Mouse (Mus musculus) thymus, postnatal 4 days (tissue): ENCODE data around the gene Robo3.

ENCODE experiments used
- DNase-seq: peaks from one replicate; pipeline ENCODE4 v3.0.0; 2021

The Robo3 gene

DNA sequence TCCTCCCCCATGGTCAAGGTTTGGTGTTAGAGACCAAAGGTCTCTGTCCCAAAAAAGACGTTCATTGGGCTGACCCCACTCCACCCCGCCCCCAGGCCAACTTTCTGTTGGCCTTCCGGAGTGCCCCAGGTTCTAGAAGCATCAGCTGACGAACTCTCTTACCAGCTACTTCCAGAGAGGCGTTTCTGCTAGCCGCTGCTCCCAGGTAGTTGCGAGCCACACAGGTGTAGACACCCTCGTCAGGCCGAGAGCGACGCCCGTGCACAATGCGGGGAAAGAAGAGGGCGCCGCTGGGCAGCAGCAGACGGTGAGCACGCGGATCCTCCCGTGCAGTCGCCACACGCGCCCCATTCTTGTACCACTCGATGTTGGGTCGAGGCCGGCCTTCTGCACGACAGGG lies 3.7 kb downstream of the Robo3 start:
- no peak for DNase-seq

DNA sequence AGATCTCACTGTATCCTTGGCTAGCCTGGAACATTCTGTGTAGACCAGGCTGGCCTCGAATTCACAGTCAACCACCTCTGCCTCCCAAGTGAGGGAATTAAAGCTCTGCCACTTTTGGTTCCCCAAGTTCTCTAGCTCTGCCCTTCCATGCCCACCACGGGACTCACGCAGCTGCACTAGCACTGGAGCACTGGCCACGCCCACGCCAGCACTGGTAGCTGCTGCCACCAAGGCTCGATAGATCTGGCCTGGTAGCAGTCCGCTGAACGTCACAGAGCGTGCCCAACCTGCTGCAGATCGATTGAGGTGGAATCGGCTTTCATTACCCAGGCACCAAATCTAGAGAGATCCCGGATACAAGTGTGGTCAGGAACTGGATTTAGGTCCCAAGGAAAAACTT lies 11.8 kb downstream of the Robo3 start:
- peak; percentile 76 for DNase-seq

DNA sequence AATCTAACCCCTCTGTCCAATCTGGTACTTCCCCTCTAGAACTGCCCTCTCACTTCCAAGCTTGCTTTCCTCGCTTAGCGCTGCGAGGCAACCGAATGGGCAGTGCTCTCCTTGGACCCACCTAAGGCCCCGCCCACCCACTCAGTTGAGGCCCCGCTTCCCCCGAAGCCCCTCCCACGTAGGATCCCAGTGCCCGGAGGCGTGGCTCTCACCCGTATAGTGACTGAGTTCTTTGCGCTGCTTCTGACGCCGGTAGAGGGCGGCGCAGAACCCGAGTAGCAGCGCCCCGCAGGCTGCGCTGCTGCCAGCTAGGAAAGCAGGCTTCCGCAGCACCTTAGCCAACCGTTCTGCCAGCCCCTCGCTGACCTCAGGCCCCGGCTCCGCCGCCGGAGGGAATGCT lies 12.4 kb downstream of the Robo3 start:
- peak; percentile 89 for DNase-seq

DNA sequence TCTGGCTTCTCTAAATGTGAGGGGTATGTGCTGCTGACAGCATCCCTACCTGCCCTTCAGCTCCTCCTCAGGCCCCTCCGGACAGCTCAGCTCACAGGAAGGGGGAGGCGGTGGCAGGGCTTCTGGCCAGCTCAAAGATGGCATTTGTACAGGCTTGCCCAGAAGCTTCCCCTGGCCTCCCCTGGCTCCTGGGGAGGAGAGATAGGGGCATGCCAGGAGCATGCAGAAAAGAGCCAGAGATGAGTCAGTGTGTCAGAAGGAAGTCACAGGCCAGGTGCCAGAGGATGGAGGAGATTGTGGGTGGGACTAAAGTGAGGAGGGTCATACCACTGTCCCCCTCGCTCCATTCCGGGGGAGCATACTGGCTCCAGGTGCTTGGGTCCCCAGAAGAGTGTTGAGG lies 14.3 kb downstream of the Robo3 start:
- no peak for DNase-seq

DNA sequence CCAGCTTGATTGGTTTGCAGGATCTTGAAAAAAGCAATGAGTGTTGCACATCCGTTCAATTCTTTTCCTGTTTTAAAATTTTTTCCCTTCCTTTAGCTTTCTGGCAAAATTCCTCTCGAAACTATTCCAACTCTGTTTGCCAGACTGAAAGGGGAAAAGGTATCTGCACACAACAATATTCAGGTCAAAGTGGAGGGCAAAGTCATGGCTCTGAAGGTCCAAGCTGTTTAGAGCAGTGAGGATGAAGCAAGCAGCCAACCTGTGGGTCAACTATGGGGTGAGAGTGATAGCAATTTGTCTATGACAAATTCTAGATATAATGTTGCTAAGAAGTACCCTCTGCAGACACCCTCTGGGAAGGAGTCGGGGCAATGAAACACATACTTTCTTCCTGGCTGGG lies 18.4 kb downstream of the Robo3 start:
- no peak for DNase-seq

DNA sequence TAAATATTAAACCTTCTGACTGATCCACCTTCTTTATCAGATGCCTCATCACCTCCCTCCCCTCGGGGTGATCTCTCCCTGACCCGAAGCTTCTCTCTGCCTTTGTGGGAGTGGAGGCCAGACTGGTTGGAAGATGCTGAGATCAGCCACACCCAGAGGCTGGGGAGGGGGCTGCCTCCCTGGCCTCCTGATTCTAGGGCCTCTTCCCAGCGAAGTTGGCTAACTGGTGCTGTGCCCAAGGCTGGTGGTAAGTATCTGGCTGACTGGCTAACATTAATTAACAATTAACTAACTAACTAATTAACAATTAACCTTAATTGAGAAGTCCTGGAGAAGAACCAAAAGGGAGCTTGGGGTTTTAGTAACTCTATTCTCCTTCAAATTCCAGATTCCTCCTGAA lies 20.1 kb downstream of the Robo3 start:
- no peak for DNase-seq

DNA sequence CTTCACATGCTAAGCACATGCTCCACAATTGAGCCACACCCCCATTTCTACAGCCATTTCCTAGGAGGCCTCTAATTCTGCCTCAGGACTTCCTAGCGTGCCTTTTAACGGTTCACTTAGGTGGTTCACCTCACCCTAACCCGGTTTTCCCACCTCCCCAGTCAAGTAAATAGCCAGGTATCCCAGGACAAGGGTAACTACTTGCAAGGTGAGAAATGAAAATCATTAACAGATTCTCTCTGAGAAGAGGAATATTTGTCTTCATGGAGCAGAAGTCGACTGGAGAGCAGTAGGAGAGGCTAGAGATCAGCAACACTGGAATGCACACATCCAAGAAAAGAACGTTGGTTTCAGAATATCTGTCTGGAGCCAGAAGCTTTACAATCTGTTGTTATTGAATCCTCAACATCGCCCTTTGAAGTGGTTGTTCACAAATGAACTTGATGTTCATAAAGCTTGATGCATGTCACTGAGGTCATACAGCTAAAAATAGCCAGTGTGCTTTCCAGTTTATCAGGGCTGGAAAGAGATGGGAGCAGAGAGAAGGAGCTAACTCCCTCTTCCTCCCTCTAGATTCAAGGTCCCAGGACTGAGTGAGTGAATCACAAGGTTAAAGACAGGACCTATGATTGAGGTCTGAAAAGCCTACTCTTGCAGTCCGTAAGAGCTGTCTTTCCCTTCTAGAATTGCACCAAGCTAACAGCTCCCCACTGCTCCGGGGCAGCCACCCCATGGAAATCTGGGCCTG lies 23.2 kb downstream of the Robo3 start:
- DNase-seq: no peak

DNA sequence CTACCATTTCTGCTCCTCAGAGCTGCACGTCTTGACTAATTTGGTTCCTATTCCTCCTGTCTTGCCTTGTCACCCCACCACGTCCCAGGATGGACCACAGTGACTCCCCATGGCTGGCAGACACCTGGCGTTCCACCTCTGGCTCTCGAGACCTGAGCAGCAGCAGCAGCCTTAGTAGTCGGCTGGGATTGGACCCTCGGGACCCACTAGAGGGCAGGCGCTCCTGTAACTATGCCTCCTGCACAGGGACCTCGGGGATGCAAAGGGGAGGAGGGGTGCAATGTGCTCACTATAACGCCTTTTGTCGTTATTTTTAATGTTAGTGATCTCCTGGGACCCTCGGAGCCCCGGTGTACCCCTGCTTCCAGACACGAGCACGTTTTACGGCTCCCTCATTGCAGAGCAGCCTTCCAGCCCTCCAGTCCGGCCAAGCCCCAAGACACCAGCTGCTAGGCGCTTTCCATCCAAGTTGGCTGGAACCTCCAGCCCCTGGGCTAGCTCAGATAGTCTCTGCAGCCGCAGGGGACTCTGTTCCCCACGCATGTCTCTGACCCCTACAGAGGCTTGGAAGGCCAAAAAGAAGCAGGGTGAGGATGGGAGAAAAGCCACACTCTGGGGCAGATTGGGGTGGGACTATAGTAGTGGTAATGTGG lies 25.1 kb downstream of the Robo3 start:
- DNase-seq: no peak

DNA sequence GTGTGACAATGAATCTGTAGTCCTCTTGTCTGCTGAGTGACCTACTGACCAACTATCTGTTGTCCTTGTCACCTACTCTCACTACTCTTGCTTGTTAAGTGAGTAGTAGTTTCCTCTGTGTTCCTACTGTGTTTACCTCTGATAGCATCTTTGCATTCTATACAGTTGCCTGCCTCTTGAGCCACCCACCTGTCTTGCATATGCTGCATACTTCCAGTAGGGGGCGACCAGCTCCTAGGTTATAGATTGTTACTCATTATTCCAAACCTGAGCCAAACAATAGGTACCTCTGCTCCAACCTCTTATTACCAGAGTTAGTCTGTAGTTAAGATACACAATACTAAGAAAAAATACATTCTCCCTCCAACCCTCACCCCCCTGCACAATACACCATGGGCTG lies 26.7 kb downstream of the Robo3 start:
- DNase-seq: peak; percentile 46

DNA sequence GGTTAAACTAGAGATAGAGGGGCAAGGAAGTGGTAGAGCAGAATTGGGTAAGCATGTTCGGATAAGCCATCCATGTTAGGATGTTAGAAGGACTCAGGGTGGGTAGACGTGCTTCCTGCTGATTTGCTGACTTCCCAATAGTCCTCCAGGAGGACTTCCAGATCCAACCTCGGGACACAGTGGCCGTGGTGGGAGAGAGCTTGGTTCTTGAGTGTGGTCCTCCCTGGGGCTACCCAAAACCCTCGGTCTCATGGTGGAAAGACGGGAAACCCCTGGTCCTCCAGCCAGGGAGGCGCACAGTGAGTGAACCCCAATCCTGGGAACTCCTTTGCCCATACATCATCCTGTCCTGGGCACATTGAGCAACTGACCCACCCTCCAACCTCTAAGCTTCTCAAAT lies 30.0 kb downstream of the Robo3 start:
- DNase-seq: no peak

DNA sequence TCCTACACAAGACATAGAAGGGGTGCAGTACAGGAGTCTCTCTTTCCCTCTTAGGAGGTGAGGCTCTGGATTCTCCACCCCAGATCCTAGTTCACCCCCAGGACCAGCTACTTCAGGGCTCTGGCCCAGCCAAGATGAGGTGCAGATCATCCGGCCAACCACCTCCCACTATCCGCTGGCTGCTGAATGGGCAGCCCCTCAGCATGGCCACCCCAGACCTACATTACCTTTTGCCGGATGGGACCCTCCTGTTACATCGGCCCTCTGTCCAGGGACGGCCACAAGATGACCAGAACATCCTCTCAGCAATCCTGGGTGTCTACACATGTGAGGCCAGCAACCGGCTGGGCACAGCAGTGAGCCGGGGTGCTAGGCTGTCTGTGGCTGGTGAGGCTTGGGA lies 30.5 kb downstream of the Robo3 start:
- DNase-seq: no peak

DNA sequence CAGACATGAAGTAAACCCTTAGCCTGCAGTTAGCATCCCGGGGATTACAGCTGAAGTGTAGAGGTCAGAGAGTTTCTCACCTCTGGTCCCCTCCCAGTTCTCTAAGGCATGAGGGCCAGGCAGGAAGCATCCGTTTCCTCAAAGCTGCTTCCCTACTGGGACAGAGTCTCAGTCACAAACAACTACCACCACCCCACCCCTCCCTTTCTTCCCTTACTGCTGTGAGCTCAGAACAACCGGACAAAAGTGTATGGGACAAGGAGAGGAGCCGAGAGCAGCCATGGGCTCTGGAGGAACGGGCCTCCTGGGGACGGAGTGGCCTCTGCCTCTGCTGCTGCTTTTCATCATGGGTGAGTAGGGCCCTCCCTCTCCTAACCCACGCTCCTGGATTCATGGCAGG lies 31.2 kb downstream of the Robo3 start, which contains the start of gene Robo4:
Gene Robo4 (plus strand): TSS at position 96 of the 400 bp plus-strand sequence.
- no peak for DNase-seq

DNA sequence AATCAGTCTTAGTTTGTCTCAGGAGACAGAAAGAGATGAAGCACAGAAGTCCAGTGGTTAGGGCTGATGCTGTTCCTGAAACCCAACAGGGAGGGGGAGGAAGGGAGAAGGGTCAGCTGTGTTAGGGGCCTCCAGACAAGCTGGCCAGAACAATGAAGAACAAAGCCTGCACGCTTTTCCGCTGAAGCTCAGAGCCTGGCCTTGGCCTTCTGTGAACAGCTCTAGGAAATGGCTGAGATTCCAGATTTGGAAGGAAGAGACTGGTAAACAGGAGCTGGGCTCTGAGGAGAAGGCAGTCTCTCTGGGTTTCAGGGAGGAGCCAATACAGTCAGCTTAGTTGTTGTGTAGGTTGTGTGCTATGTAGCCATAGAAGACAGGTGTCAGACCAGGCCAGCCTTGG lies 32.5 kb downstream of the Robo3 start:
- DNase-seq: no peak

DNA sequence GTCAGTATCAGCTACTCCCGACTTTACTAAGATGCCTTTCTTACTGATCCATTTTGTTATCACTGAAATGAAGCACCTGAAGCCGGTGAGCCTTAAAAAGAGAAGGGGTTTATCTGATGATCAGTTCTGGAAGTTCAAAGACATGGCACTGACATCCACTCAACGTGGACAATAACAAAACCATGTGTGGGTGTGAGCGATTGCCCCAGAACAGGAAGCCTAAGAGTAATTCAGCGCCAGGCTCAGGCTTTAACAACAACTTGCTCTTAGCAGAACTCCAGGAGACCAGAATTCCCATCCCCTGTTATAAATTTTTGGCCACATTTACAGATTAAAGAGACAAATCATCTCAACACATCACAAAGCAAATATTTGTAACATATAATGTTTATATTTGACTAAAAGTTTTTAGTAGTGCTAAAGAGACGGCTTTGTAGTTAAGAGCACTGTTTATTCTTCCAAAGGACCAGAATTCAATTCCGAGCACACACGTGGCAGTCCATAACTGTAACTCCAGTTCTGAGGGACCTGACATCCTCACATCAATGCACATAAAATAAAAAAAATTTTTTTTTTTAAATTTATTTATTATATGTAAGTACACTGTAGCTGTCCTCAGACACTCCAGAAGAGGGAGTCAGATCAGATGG lies 39.4 kb downstream of the Robo3 start:
- no peak for DNase-seq

DNA sequence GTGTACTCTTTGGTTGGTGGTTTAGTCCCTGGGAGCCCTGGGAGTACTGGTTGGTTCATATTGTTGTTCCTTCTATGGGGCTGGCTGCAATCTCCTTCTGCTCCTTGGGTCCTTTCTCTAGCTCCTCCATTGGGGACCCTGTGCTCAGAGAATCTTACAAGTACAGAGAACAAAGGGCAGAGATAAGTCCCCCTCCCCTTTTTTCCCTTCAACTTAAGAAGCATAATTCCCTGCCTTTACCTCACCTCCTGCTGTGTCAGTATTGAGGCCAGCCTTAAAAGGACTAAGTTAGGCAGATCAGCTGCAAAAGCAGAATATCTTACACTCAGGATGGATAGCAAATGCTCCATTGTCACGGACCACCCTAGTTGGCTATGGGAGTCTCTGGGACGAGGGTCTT lies 41.0 kb downstream of the Robo3 start:
- DNase-seq: no peak

DNA sequence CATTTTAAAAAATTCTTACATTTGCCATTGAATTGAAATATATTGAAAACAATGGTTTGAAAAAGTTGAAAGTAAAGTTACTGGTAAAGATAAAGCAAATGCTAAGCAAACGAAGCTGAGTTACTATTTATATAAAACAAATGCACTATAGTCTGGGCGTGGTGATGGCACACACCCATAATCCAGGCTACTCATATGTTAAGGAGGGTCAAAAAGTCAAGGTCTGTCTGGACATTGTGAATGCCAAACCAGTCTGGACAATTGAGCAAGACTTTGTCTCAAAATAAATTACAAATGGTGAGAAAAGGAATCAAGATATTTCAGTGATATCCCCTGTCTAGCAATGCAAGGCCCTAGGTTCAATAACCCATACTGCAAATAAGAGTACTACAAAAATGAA lies 42.2 kb downstream of the Robo3 start:
- no peak for DNase-seq

DNA sequence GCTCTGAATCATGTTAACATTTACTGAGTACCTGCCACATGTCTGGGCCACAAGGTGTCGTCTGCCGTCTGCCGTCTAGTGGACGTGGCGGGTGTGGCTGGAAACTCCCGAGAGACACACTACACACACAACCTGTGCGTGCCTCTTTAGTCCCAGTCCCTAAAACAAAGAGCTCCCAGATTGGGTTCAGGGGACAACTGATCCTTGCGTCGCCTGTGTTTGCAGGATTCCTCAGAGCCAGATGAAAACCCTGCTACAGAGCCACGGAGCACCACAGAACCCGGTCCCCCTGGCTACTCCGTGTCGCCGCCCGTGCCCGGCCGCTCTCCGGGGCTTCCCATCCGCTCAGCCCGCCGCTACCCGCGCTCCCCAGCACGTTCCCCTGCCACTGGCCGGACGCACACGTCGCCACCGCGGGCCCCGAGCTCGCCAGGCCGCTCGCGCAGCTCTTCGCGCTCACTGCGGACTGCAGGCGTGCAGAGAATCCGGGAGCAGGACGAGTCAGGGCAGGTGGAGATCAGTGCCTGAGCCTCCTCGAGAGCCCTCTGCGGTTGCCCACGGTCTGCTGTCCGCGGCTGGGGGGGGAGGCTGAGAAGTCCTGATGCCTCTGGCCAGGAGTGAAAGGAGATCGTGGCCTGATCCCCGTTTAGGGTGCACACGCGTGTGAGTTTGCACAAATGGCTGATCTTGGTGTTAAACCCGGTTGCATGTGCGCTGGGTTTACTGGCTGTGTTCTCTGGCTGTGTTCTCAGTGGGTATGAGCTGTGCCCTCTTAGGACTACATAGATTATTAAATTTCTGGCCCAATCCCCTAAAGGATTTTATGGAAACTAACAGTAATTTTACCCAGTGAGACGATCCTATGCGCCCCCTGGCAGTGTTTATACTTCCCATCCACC lies 48.5 kb downstream of the Robo3 start:
- peak; percentile 10 for DNase-seq

DNA sequence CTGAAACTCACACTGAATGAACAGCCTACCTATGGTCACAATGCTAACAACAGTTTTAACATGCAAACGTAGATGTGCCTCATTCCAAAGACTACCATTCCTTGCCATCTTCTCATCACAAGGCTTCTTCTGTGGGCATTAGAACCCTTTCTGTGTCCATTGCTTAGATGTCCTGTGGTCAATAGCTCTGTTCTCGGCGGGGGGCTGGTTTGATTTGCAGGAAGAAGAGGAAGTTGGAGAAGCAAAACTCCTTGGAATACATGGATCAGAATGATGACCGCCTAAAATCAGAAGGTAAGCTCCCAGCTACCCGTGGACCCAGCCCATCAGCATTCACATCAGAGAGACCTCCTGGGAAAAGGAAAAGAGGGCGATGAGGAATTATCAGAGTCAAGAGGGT lies 49.9 kb downstream of the Robo3 start:
- DNase-seq: no peak

DNA sequence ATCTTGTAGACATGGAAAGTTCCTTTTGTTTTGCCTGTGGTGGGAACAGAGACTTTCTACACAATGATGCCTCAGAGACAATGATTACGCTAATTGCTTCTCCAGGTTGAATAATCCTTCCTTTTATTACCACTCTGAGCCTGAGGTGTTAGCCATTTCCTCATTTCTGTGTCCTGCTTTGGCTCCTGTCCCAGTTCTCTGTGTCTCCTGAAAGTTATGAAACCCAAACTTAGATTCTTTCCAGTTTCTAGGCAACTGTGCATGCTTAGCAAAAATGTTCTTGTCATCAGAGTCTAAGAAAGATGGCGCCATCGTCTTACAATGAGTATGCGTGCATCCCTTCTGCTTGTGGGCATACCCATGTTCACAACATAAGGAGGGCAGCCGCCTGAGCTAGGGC lies 57.3 kb downstream of the Robo3 start:
- no peak for DNase-seq

DNA sequence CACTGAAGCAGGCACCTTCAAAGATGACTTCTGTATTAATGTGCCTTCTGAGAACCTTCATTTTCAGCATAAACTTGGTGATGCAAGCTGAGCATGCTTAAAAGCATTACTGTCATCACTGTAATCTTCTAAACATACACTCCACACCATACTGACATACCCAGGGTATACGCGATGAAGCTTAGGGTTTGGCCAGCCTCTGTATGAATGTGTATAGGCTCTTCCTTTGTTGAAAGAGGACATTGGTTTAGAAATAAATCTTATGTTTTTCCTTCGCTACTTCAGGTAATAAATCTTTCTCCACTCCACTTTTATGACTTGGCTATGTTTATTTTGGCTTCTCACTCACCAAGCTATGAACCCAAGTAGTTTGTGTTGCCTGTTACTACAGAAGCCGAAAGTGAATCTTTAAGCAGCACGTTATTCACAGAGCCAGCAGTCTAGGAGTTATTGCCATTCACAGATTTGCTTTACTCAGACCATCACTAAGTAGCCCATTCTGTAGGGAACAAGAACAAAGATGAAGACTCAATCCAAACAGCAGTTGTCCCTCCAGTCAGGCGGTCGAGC lies 61.7 kb downstream of the Robo3 start:
- no peak for DNase-seq

DNA sequence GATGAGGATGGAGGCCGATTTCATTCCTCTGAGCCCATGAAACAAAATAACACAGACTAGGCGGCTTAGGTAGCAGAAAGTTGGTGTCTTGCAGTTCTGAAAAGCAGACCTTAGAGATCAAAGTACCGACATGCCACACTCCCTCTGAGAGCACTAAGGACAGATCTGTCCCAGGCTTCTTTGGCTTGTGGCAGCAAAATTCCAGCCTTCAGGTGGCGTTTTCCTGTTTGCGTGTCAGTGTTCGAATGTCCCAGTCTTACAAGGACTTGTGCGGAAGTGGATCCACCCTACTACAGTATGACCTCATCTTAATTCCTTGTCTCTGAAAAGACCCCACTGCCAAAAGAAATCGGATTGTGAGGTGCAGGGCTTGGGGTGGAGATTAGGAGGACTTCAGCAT lies 64.2 kb downstream of the Robo3 start:
- DNase-seq: no peak

DNA sequence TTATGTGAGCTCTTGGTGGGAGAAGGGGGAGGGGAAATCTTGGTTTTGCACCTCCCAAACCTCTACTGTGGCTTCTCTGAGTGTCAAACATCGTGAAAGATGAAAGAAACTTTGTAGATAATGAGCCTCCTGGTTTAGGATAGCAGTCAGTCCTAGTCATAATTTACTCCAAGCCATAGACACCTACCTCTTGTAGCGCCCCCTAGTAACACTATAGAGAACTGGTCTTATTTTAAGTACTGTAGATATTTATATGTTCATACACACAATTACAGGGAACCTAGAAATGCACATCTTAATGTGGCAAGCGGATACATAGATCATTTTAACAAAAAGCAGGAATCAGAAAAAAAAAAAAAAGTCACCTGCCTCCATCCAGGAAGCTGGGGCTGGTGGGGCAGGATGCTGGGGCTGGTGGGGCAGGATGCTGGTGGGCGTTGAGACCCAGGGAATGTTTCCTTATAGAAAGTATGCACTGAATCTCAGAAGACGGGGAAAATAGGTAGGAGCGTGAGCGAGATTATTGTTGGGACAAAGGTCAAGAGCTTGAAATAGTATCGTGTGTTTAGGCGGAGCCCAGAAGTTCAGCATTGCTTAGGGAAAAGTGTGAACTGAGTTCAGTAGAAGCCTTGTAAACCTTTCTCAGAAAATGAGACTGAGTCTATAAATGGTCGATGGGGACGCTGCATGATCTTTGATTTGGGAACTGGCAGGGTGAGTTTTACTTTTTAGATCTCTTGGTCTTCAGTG lies 64.8 kb downstream of the Robo3 start:
- no peak for DNase-seq
